Mouse (Mus musculus): ENCODE measurements around the gene Acot8.
A peak's percentile ranks its signal among the peaks of the same experiment; 100 is the strongest.

Gene Acot8

DNA sequence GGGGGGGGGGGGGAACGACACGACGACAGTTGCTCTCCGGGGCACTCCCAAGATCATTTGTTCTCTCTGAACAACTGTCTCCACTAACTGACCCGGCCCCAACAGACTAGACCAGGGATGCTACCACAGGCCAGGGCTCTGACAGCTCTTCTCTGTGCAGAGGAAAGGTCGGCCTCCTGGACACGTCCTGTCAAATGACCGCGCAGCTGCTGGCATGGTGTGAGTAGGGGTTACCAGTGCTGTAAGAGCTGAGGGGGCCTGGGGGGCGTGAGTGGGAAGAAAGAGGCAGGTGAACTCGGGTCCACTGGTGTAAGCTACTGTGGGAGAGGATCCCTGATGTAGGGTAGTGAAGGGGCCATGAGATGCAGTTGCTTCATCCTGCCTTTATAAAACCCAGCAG, 46.8 kb downstream of the Acot8 start:
- no peak for DNase-seq (ENCODE audit: low spot score in 2 of 2)

DNA sequence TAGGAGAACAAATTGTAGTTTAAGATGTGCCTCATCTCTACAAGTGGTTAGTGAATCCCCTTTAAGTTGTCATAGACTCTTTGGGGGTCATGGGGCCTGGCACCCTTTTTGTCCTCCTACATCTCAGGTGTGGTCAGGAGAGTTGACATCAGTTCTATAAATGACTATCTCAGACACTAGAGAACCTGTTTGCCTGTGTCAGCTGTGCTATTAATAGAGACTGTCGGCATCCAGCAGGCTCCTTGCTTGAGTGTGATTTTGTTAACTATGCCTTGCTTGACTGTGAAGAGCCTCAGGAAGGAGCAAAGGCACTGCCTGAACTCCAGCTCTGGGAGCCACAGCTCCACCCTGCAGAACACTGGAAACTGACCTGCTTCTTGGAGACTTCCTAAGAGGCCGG, 49.9 kb downstream of the Acot8 start:
- DNase-seq (ENCODE audit: low spot score in 2 of 2) = no peak

- no peak for DNase-seq (ENCODE audit: low spot score in 2 of 2)
Measured at GRCm38 (mm10) chr2:164754105-164754504, 50.6 kb downstream of the Acot8 start.

- no peak for DNase-seq (ENCODE audit: low spot score in 2 of 2)
Measured at GRCm38 (mm10) chr2:164752454-164752853, 52.2 kb downstream of the Acot8 start.

DNA sequence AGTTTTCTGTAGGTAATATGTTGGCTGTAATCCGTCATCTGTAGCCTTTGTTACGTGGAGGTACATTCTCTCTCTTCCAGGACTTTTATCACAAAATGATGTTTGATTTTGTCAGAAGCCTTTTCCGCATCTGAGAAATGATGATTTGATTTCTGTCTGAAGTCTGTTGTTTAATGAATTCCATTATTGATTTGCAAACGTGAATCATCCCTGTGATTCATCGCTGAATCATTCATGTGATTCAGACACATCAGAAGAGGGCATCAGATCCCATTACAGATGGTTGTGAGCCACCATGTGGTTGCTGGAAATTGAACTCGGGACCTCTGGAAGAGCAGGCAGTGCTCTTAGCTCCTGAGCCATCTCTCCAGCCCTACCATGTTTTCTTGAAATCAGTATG, 55.7 kb downstream of the Acot8 start:
- DNase-seq (ENCODE audit: low spot score in 2 of 2) = no peak

GRCm38 (mm10) chr2:164748191-164748590, 56.5 kb downstream of the Acot8 start:
- DNase-seq (ENCODE audit: low spot score in 2 of 2) = no peak

GRCm38 (mm10) chr2:164746693-164747092, 58.0 kb downstream of the Acot8 start:
- DNase-seq (ENCODE audit: low spot score in 2 of 2) = no peak

DNA sequence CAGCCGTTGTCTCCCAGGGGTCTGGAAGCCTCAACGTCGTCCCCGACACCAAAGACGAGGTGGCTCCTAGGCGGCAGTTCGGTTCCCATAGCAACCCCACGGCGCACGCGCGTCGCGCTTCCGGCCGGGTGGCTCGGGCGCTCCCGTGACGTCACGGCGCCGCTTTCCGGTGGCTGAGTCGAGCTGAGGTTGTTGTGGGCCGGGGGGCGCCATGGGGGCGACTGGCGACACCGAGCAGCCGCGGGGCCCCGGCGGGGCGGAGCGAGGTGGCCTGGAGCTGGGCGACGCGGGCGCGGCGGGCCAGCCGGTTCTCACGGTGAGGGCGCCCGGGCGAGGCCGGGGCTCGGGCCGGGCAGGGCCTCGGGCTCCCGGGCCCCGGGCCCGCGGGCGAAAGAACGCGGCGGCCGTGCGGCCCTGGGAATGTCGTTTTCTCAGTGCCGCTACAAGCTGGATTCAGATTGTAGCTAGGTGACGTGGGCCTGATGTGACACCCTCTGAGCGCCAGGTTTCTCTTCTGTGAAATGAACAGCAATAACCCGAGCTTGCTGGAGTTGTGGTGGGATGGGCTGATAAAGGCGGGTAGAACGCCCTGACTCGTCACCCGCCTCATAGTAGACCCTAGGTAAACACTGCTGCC, 58.7 kb downstream of the Acot8 start, which contains the start of the genes Wfdc3 and Dnttip1:
Gene Wfdc3, minus strand, starts transcription at position 89 of the 637 bp plus-strand sequence.
Gene Dnttip1, plus strand, starts transcription at position 141 of the 637 bp plus-strand sequence.
- DNase-seq (ENCODE audit: low spot score in 2 of 2) = peak; percentile 83 to 94

- DNase-seq (ENCODE audit: low spot score in 2 of 2) = no peak
Measured at GRCm38 (mm10) chr2:164744987-164745386, 59.7 kb downstream of the Acot8 start.

All from cerebellum, postnatal 4 days (tissue).